Comparison of ENCODE assay signal across 8 mouse cellular contexts in the genomic region with DNA sequence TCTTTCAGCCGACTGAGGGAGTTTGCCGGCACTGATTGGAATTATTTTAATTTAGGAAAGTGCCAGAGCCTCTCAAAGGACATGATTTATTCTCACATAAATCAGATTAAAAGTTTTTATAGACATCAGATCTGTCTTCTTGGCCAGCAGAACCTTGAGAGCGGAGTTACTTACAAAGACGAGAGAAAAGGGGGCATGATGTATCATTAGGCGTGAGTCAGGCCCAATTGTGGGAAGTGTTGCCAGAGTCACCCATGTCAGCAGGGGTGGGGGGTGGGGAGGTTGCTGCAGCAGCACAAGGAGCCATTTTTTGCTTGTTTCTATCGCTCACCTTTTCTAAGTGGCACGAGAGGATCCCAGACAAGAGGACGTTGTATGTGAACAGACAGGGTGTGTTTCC.
A peak's percentile ranks its signal among the peaks of the same experiment; 100 is the strongest.
DNase-seq lines count a peak whose midpoint lies in the region; ATAC-seq and TF ChIP-seq lines count a peak whose summit lies in the region.

No protein-coding gene starts in this region.

- ATAC-seq in hindbrain, embryonic 12.5 days (ENCODE audit: low FRiP score): no peak
- ATAC-seq in midbrain, embryonic 16.5 days: no peak

- H3K27ac ChIP-seq in left cerebral cortex, adult 2 months: peak overlapping the region; percentile 45
- H3K27ac ChIP-seq in cortical plate, adult 2 months (ENCODE audit: insufficient read depth, low read length): peak overlapping the region; percentile 27
- no peak overlapping the region for H3K27ac ChIP-seq in hindbrain, embryonic 12.5 days
- no peak overlapping the region for H3K27ac ChIP-seq in midbrain, embryonic 16.5 days (ENCODE audit: low read length)

- intact Hi-C loops in left cerebral cortex, adult 2 months (cut with DNase I): loop anchor here (2.0 kb wide), 1 partner anchor 37 kb away; no protein-coding TSS in a partner anchor

- peak overlapping the region; percentile 49 for H3K4me2 ChIP-seq in hindbrain, embryonic 12.5 days (replicated peaks)
- H3K4me2 ChIP-seq in midbrain, embryonic 16.5 days (ENCODE audit: low read length): peak overlapping the region; percentile 38

- no peak for TF ChIP-seq POLR2A in cortical plate, adult 2 months (IDR thresholded peaks at IDR 0.05; ENCODE audit: extremely low read depth, insufficient read depth, low read length)

- no peak overlapping the region; the same call in 1 of the 2 replicates for H3K9ac ChIP-seq in hindbrain, embryonic 12.5 days
- H3K9ac ChIP-seq in midbrain, embryonic 16.5 days (ENCODE audit: low read depth, low read length): no peak overlapping the region; the same call in 1 of the 2 replicates

- H3K36me3 ChIP-seq in hindbrain, embryonic 12.5 days: no peaks in the 10 kb centered on the region
- H3K36me3 ChIP-seq in midbrain, embryonic 16.5 days (ENCODE audit: control insufficient read depth, insufficient read depth, low read length): no peaks in the 10 kb centered on the region

- TF ChIP-seq CTCF in left cerebral cortex, adult 2 months (IDR thresholded peaks at IDR 0.05): no peak
- TF ChIP-seq CTCF in cortical plate, adult 2 months (IDR thresholded peaks at IDR 0.05; ENCODE audit: extremely low read depth, insufficient read depth, low read length): no peak

- peak overlapping the region; percentile 29 for H3K4me3 ChIP-seq in left cerebral cortex, adult 2 months
- peak overlapping the region; percentile 22 for H3K4me3 ChIP-seq in cortical plate, adult 2 months (ENCODE audit: insufficient read depth, low read length)
- peak overlapping the region; percentile 18 for H3K4me3 ChIP-seq in hindbrain, embryonic 12.5 days
- no peak overlapping the region; the same call in 1 of the 2 replicates for H3K4me3 ChIP-seq in midbrain, embryonic 16.5 days (ENCODE audit: low read depth, low read length)

- 2% methylated on average over 8 of the region's 8 CpGs for WGBS in hindbrain, embryonic 12.5 days
- WGBS in midbrain, embryonic 16.5 days: 3% methylated on average over 8 of the region's 8 CpGs

- DNase-seq in left cerebral cortex, adult 2 months (ENCODE audit: extremely low spot score in 1 of 2, low spot score in 2 of 2): no peak
- no peak for DNase-seq in left cerebral cortex, adult 9 months (ENCODE audit: low spot score in 2 of 2)
- no peak for DNase-seq in cerebellum, postnatal 14 days
- DNase-seq in urinary bladder, adult 2 months (ENCODE audit: low spot score): no peak
- DNase-seq in MN1 (ENCODE audit: low spot score): no peak

- H3K9me3 ChIP-seq in hindbrain, embryonic 12.5 days (replicated peaks): no peaks in the 10 kb centered on the region
- H3K9me3 ChIP-seq in midbrain, embryonic 16.5 days (replicated peaks; ENCODE audit: control insufficient read depth, low read length, poor library complexity, severe bottlenecking): no peaks in the 10 kb centered on the region

- peaks cover 16% of the 10 kb centered on the region for H3K4me1 ChIP-seq in cortical plate, adult 2 months (ENCODE audit: control insufficient read depth, insufficient read depth, low read length)
- H3K4me1 ChIP-seq in hindbrain, embryonic 12.5 days: peaks cover 54% of the 10 kb centered on the region
- peaks cover 60% of the 10 kb centered on the region for H3K4me1 ChIP-seq in midbrain, embryonic 16.5 days (ENCODE audit: control insufficient read depth, insufficient read depth, low read length)

- peaks cover 9% of the 10 kb centered on the region for H3K27me3 ChIP-seq in hindbrain, embryonic 12.5 days
- no peaks in the 10 kb centered on the region for H3K27me3 ChIP-seq in midbrain, embryonic 16.5 days (ENCODE audit: control insufficient read depth, insufficient read depth, low read depth, low read length)

Comparison
In these comparisons a context has a peak if more than half of its experiments do, and no peak if none do; other contexts are left out.
1. H3K27ac ChIP-seq: peak in left cerebral cortex, adult 2 months (single experiment) and cortical plate, adult 2 months (single experiment); none in hindbrain, embryonic 12.5 days (single experiment) and midbrain, embryonic 16.5 days (single experiment).